Mouse (Mus musculus): Measurements from ENCODE around the gene Gm4216. TPM values are rescaled to one million over a fixed set of nuclear protein-coding genes. Genes with fewer than 3 reads are reported as not detected.
"Not testable (repeated sequence)": the region's sequence is repeated elsewhere in the genome, so short reads cannot be mapped to it uniquely, and the experiment has no call there.

Gene Gm4216
- total RNA-seq (2017) = not detected in 2 replicates

GRCm38 (mm10) chr7:23019823-23020222 is at the start of gene Gm4216:
TSS of gene Gm4216 (minus strand) at chr7:23019923.
- ATAC-seq (ENCODE audit: extremely low read depth, insufficient number of reproducible peaks, low FRiP score, poor library complexity, severe bottlenecking) = not testable (repeated sequence)

- not testable (repeated sequence) for ATAC-seq (ENCODE audit: extremely low read depth, insufficient number of reproducible peaks, low FRiP score, poor library complexity, severe bottlenecking)
Observed at GRCm38 (mm10) chr7:23067356-23067755, 47.6 kb upstream of the Gm4216 start, which contains the start of gene Gm8720. TSS of gene Gm8720 (minus strand) at chr7:23067456.

- not testable (repeated sequence) for ATAC-seq (ENCODE audit: extremely low read depth, insufficient number of reproducible peaks, low FRiP score, poor library complexity, severe bottlenecking)
Observed at GRCm38 (mm10) chr7:23055240-23055639, 35.5 kb upstream of the Gm4216 start, which contains the start of gene Vmn1r163. TSS of gene Vmn1r163 (plus strand) at chr7:23055540.

- not testable (repeated sequence) for ATAC-seq (ENCODE audit: extremely low read depth, insufficient number of reproducible peaks, low FRiP score, poor library complexity, severe bottlenecking)
Observed at GRCm38 (mm10) chr7:22984573-22984972, 35.1 kb downstream of the Gm4216 start, which contains the start of gene Gm4214. TSS of gene Gm4214 (minus strand) at chr7:22984673.

Other genes starting within 250 kb of the Gm4216 start
- gene Vmn1r158, start 229.1 kb downstream of the Gm4216 start, total RNA-seq (2017) = not detected in 2 replicates
- not detected in 2 replicates for gene Vmn1r159, start 176.3 kb downstream of the Gm4216 start, total RNA-seq (2017)
- gene Vmn1r160, start 148.7 kb downstream of the Gm4216 start, total RNA-seq (2017) = not detected in 2 replicates
- gene Gm4214, start 35.2 kb downstream of the Gm4216 start, total RNA-seq (2017) = not detected in 2 replicates
- not detected in 2 replicates for gene Vmn1r163, start 35.6 kb upstream of the Gm4216 start, total RNA-seq (2017)
- gene Gm8720, start 47.5 kb upstream of the Gm4216 start, total RNA-seq (2017) = not detected in 2 replicates
- not detected in 2 replicates for gene Gm10662, start 124.6 kb upstream of the Gm4216 start, total RNA-seq (2017)
- not detected in 2 replicates for gene Vmn1r165, start 197.4 kb upstream of the Gm4216 start, total RNA-seq (2017)
- not detected in 2 replicates for gene Vmn1r166, start 231.8 kb upstream of the Gm4216 start, total RNA-seq (2017)